Mouse (Mus musculus): Measurements from ENCODE around the gene Mogat2. TPM values are rescaled to one million over a fixed set of nuclear protein-coding genes. Genes with fewer than 3 reads are reported as not detected.

Gene Mogat2
- polyA plus RNA-seq, 1 experiment from 2014 or later = 1.1 TPM

- WGBS = 65% methylated on average over 6 of the region's 6 CpGs
- H3K4me2 ChIP-seq = no peak overlapping the region
- no peak for ATAC-seq (ENCODE audit: low FRiP score)
- no peaks in the 10 kb centered on the region for H3K9me3 ChIP-seq (replicated peaks)
- no peaks in the 10 kb centered on the region for H3K36me3 ChIP-seq
- no peak overlapping the region for H3K9ac ChIP-seq (replicated peaks)
- peaks cover 2% of the 10 kb centered on the region; the same call in 1 of the 2 replicates for H3K27me3 ChIP-seq (replicated peaks)
- no peak overlapping the region for H3K4me3 ChIP-seq (replicated peaks)
- no peak overlapping the region for H3K27ac ChIP-seq (replicated peaks)
- H3K4me1 ChIP-seq = peaks cover 7% of the 10 kb centered on the region; the same call in 1 of the 2 replicates
These were observed 5.8 kb downstream of the Mogat2 start for GRCm38 (mm10) chr7:99232571-99232970.

GRCm38 (mm10) chr7:99230061-99230747 is 8.2 kb downstream of the Mogat2 start:
- no peaks in the 10 kb centered on the region for H3K9me3 ChIP-seq (replicated peaks)
- H3K27me3 ChIP-seq (replicated peaks) = no peaks in the 10 kb centered on the region
- no peak overlapping the region for H3K4me3 ChIP-seq (replicated peaks)
- no peak overlapping the region for H3K4me2 ChIP-seq
- no peak overlapping the region for H3K9ac ChIP-seq (replicated peaks)
- H3K36me3 ChIP-seq = no peaks in the 10 kb centered on the region
- WGBS = 83% methylated on average over 7 of the region's 7 CpGs
- no peaks in the 10 kb centered on the region for H3K4me1 ChIP-seq
- H3K27ac ChIP-seq (replicated peaks) = no peak overlapping the region
- no peak for ATAC-seq (ENCODE audit: low FRiP score)

GRCm38 (mm10) chr7:99229411-99229810 is 9.0 kb downstream of the Mogat2 start:
- 17% methylated on average over 2 of the region's 2 CpGs for WGBS
- H3K9ac ChIP-seq (replicated peaks) = no peak overlapping the region
- no peaks in the 10 kb centered on the region for H3K36me3 ChIP-seq
- no peaks in the 10 kb centered on the region for H3K4me1 ChIP-seq
- H3K9me3 ChIP-seq (replicated peaks) = no peaks in the 10 kb centered on the region
- H3K27me3 ChIP-seq (replicated peaks) = no peaks in the 10 kb centered on the region
- no peak overlapping the region for H3K4me2 ChIP-seq
- no peak overlapping the region for H3K27ac ChIP-seq (replicated peaks)
- ATAC-seq (ENCODE audit: low FRiP score) = no peak
- no peak overlapping the region for H3K4me3 ChIP-seq (replicated peaks)

DNA sequence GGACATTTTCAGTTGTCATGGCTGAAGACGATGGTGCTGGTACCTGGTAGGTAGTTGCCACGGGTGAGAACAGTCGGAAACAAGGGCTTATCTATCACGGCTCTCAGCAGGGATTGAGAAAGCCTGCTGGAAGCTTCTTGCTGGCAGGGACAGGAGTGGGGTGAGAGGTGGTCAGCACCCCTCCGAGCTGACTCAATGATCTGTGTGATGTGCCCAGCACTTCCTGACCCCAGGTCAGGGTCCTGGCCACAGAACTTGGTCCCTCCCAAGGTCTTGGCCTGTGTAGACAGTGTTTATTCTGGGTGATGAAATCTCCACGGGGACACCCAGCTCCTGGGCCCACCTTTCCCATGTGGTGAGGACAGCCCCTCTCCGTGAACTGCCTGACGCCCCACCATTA is 9.6 kb downstream of the Mogat2 start:
- Histone ChIP-seq H3K4me3 (replicated peaks) (no peak overlapping the region), H3K9me3 (replicated peaks) (no peaks in the 10 kb centered on the region), H3K27ac (replicated peaks) (no peak overlapping the region), H3K4me2 (no peak overlapping the region), H3K27me3 (replicated peaks) (no peaks in the 10 kb centered on the region), H3K36me3 (no peaks in the 10 kb centered on the region), H3K4me1 (no peaks in the 10 kb centered on the region), H3K9ac (replicated peaks) (no peak overlapping the region)
- no peak for ATAC-seq (ENCODE audit: low FRiP score)
- 88% methylated on average over 8 of the region's 8 CpGs for WGBS

DNA sequence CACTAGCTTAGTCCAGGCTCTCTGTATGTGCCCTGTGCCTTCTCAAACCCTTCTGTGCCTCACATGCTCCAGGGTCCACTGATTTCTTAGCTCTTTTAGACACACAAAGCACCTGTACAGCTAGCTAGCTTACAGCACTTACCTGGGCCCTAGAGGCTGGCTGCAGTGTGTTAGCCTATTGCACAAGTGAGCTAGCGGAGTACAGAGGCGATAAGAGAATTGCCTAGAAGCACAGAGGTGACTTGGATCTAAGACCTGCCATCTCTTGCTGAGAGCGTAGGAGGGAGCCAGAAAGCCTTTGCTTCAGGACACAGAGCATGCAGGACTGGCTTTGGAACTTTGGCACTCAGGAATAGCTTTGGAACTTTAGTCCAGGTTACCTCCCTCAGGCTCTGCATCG is 11.2 kb downstream of the Mogat2 start:
- H3K27me3 ChIP-seq (replicated peaks) = no peaks in the 10 kb centered on the region
- WGBS = 96% methylated on average over 4 of the region's 4 CpGs
- no peak overlapping the region for H3K4me2 ChIP-seq
- H3K27ac ChIP-seq (replicated peaks) = no peak overlapping the region
- H3K4me3 ChIP-seq (replicated peaks) = no peak overlapping the region
- H3K9ac ChIP-seq (replicated peaks) = no peak overlapping the region
- no peaks in the 10 kb centered on the region for H3K9me3 ChIP-seq (replicated peaks)
- no peak for ATAC-seq (ENCODE audit: low FRiP score)
- no peaks in the 10 kb centered on the region for H3K36me3 ChIP-seq
- no peaks in the 10 kb centered on the region for H3K4me1 ChIP-seq

DNA sequence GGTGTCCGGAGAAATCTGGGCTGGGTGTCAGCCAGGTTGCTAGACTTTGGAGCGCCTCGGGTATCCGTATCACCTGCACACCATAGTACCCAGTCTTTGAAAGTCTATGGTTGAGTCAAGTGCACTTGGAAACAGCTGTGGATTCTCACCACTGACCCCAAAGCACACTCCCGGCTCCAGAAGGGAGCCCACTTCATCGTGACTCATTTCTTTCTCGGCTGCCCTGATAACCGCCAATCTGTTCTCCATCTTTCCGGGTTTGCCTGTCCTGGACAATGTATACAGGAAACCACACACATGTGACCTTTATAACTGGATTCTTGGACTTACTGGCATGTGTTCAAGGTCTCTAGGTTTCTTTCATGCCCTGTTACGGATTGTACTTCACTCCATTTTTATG is 11.8 kb downstream of the Mogat2 start:
- Histone ChIP-seq H3K9ac (replicated peaks) (no peak overlapping the region), H3K4me3 (replicated peaks) (no peak overlapping the region), H3K36me3 (no peaks in the 10 kb centered on the region), H3K9me3 (replicated peaks) (no peaks in the 10 kb centered on the region), H3K4me1 (no peaks in the 10 kb centered on the region), H3K27me3 (replicated peaks) (no peaks in the 10 kb centered on the region), H3K27ac (replicated peaks) (no peak overlapping the region), H3K4me2 (no peak overlapping the region)
- no peak for ATAC-seq (ENCODE audit: low FRiP score)
- WGBS = 95% methylated on average over 10 of the region's 10 CpGs

DNA sequence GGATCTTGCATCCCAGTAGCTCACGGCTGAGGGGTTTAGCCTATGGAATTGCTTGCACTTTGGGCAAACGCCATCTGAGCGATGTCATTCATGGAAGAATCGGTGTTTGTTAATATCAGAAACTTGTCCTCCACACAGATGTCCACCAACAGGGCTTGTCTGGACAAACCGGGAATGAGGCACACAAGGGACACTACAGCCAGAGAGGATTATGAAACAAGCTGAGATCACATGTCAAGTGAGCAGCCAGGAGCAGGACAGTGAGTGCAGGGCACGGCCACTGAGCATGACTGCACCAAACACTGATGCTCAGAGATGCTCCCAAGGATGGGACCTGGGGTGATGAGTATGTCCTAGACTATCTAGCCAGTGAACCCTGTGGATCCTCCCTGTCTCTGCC is 13.0 kb downstream of the Mogat2 start:
- no peak for ATAC-seq (ENCODE audit: low FRiP score)
- Histone ChIP-seq H3K36me3 (no peaks in the 10 kb centered on the region), H3K9ac (replicated peaks) (no peak overlapping the region), H3K9me3 (replicated peaks) (no peaks in the 10 kb centered on the region), H3K4me1 (no peaks in the 10 kb centered on the region), H3K4me2 (no peak overlapping the region), H3K4me3 (replicated peaks) (no peak overlapping the region), H3K27ac (replicated peaks) (no peak overlapping the region), H3K27me3 (replicated peaks) (no peaks in the 10 kb centered on the region)
- WGBS = 83% methylated on average over 6 of the region's 6 CpGs

DNA sequence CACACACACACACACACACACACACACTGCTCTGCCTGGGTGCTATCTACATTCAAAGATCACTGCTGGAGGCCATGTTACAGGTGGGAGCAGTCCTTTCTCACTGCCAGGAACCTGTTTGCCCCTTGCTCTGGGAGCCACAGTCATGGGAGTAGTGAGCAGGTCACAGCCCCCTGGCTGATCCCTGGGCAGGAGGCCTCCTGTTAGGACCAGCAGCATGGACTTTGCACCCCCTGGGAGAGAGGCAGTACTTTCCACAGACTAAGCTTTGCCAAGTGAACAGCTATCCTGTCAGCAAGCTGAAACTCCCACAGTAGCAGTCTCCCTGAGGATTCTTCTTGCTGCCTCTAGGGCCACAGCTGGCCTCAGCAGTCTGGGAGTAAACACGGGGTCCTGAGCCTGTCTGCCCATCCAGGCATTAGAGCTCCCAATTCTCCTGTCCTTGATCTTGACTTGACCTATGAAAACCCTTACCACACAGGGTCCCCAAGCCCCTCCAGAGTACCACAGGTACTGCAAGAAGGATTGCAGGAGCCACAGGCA is 13.7 kb downstream of the Mogat2 start:
- Histone ChIP-seq H3K36me3 (no peaks in the 10 kb centered on the region), H3K27me3 (replicated peaks) (no peaks in the 10 kb centered on the region), H3K9ac (replicated peaks) (no peak overlapping the region), H3K4me3 (replicated peaks) (no peak overlapping the region), H3K4me2 (no peak overlapping the region), H3K9me3 (replicated peaks) (no peaks in the 10 kb centered on the region), H3K4me1 (no peaks in the 10 kb centered on the region), H3K27ac (replicated peaks) (no peak overlapping the region)
- no peak for ATAC-seq (ENCODE audit: low FRiP score)
- WGBS = 56% methylated on average over 1 of the region's 1 CpGs

DNA sequence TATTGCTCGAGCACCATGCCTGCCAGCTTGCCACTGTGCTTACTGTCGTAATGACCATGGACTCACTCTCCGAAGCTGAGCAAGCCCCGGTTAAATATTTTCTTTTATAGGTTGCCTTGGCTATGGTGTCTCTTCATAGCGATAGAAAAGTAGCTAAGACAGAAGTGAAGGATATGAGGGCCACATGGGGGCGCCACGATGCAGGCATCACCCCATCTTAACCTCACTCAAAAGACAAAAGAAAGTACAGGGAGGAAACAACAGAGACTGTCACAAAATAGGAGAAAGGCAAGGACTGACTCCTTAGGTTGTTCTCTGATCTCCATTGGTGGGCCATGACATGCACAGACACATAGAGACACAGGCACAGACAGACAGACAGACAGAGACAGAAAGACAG is 14.2 kb downstream of the Mogat2 start:
- Histone ChIP-seq H3K4me2 (no peak overlapping the region), H3K27ac (replicated peaks) (no peak overlapping the region), H3K9ac (replicated peaks) (no peak overlapping the region), H3K4me1 (no peaks in the 10 kb centered on the region), H3K36me3 (no peaks in the 10 kb centered on the region), H3K4me3 (replicated peaks) (no peak overlapping the region), H3K27me3 (replicated peaks) (no peaks in the 10 kb centered on the region), H3K9me3 (replicated peaks) (no peaks in the 10 kb centered on the region)
- WGBS = 63% methylated on average over 7 of the region's 7 CpGs
- no peak for ATAC-seq (ENCODE audit: low FRiP score)

- Histone ChIP-seq H3K36me3 (no peaks in the 10 kb centered on the region), H3K4me3 (replicated peaks) (no peak overlapping the region), H3K9me3 (replicated peaks) (no peaks in the 10 kb centered on the region), H3K27me3 (replicated peaks) (no peaks in the 10 kb centered on the region), H3K9ac (replicated peaks) (no peak overlapping the region), H3K4me2 (no peak overlapping the region), H3K27ac (replicated peaks) (no peak overlapping the region), H3K4me1 (no peaks in the 10 kb centered on the region)
- ATAC-seq (ENCODE audit: low FRiP score) = peak; percentile 38
- WGBS = 45% methylated on average over 3 of the region's 3 CpGs
These were observed 20.9 kb downstream of the Mogat2 start for GRCm38 (mm10) chr7:99217338-99218074.

DNA sequence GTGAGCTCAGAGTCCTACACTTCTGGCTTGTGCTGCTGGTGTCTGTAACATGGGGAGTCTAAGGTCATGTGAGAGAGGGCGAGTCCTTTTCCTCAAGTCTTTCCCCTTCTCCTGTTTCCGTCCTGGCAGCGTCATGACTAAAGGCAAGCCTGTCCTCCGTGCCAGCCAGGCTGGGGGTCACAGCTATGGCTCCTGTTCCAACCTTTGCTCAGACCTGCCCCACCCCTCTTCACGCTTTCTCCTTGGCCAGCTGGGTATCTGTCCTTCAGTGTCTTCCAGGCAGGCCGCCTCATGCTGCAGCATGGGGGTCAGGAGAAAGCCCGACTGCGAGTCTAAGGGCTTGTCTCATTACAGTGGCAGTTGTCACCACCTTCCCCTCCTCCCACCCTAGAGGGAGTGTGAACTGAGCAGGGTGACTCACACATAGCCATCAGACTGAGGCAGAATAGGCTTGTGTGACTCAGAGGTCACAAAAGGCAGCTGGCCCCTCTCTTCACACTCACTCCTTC is 23.0 kb downstream of the Mogat2 start:
- Histone ChIP-seq H3K9me3 (replicated peaks) (no peaks in the 10 kb centered on the region), H3K36me3 (no peaks in the 10 kb centered on the region), H3K27me3 (replicated peaks) (no peaks in the 10 kb centered on the region), H3K4me2 (no peak overlapping the region), H3K27ac (replicated peaks) (no peak overlapping the region), H3K9ac (replicated peaks) (no peak overlapping the region), H3K4me1 (no peaks in the 10 kb centered on the region), H3K4me3 (replicated peaks) (no peak overlapping the region)
- WGBS = 82% methylated on average over 8 of the region's 8 CpGs
- ATAC-seq (ENCODE audit: low FRiP score) = no peak

DNA sequence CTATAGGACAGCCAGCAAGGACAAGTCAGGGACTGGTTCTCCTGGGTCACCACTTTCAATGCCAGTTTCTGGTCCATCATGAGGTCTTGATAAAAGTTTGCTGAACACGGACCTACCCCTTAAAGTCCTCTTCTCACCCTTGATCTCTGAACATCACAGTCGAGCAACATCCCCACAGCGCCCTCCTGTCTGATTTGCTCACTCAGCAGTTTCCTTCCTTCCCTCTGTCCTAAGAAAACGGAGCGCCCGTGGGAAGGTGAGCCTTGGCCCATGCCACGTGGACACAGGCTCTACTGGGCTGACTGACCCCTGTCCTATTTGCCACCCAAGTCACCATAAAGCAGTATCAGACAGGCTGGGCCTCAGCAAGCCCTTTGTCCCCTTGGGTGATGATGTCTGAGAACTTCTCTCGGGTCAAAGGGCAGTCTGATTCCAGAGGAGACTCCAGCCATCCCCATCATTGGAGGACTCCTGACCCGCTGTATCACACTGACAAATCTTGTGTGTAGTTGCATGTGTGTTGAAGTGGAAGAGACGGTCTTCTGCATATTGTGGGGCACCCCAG is 23.7 kb downstream of the Mogat2 start:
- Histone ChIP-seq H3K4me2 (no peak overlapping the region), H3K4me1 (no peaks in the 10 kb centered on the region), H3K27ac (replicated peaks) (no peak overlapping the region), H3K4me3 (replicated peaks) (no peak overlapping the region), H3K27me3 (replicated peaks) (no peaks in the 10 kb centered on the region), H3K36me3 (no peaks in the 10 kb centered on the region), H3K9me3 (replicated peaks) (no peaks in the 10 kb centered on the region), H3K9ac (replicated peaks) (no peak overlapping the region)
- 81% methylated on average over 10 of the region's 10 CpGs for WGBS
- no peak for ATAC-seq (ENCODE audit: low FRiP score)
